Mouse (Mus musculus): ENCODE measurements around the gene Asb3. TPM values are rescaled to one million over a fixed set of nuclear protein-coding genes. Genes with fewer than 3 reads are reported as not detected.
"Not testable (repeated sequence)": the region's sequence is repeated elsewhere in the genome, so short reads cannot be mapped to it uniquely, and the experiment has no call there.

Gene Asb3
- polyA plus RNA-seq, 1 experiment from 2014 or later, result 31.1 TPM

GRCm38 (mm10) chr11:30952829-30953228, 67.6 kb downstream of the Asb3 start:
- Histone ChIP-seq H3K27me3 (replicated peaks; ENCODE audit: low read depth, poor library complexity, severe bottlenecking) (no peaks in the 10 kb centered on the region), H3K36me3 (replicated peaks) (peaks cover 63% of the 10 kb centered on the region), H3K4me1 (peaks cover 13% of the 10 kb centered on the region), H3K4me3 (peak overlapping the region; percentile 88), H3K27ac (replicated peaks) (no peak overlapping the region), H3K9me3 (peaks cover 14% of the 10 kb centered on the region; the same call in 1 of the 2 replicates)
- no peak for DNase-seq (ENCODE audit: low spot score)
- 76% methylated on average over 5 of the region's 5 CpGs for WGBS

GRCm38 (mm10) chr11:30953469-30954154, 68.4 kb downstream of the Asb3 start:
- Histone ChIP-seq H3K4me3 (peak overlapping the region; percentile 88), H3K27ac (replicated peaks) (peak overlapping the region; percentile 93), H3K4me1 (peaks cover 13% of the 10 kb centered on the region), H3K36me3 (replicated peaks) (peaks cover 58% of the 10 kb centered on the region), H3K27me3 (replicated peaks; ENCODE audit: low read depth, poor library complexity, severe bottlenecking) (no peaks in the 10 kb centered on the region), H3K9me3 (peaks cover 16% of the 10 kb centered on the region; the same call in 1 of the 2 replicates)
- WGBS, result 1% methylated on average over 31 of the region's 32 CpGs
- DNase-seq (ENCODE audit: low spot score), result peak; percentile 70

GRCm38 (mm10) chr11:30954279-30954725, 69.1 kb downstream of the Asb3 start, which contains the start of gene Erlec1:
Gene Erlec1, minus strand, starts transcription at chr11:30954335.
- Histone ChIP-seq H3K27me3 (replicated peaks; ENCODE audit: low read depth, poor library complexity, severe bottlenecking) (no peaks in the 10 kb centered on the region), H3K4me3 (peak within 1 kb of the TSS; percentile 88), H3K36me3 (replicated peaks) (peaks cover 51% of the 10 kb centered on the region), H3K27ac (replicated peaks) (peak within 1 kb of the TSS; percentile 93), H3K4me1 (peaks cover 13% of the 10 kb centered on the region), H3K9me3 (peaks cover 21% of the 10 kb centered on the region; the same call in 1 of the 2 replicates)
- under 1% methylated on average over 40 of the region's 40 CpGs for WGBS
- DNase-seq (ENCODE audit: low spot score), result peak; percentile 92

GRCm38 (mm10) chr11:30985237-30985636, 100.0 kb downstream of the Asb3 start:
- no peak for DNase-seq (ENCODE audit: low spot score)
- no peak overlapping the region for H3K27ac ChIP-seq (replicated peaks)
- 0 out of 2 replicates have a peak overlapping the region, but pooled peaks have one; percentile 72 for H3K4me3 ChIP-seq
- WGBS, result 53% methylated on average over 2 of the region's 2 CpGs
- no peaks in the 10 kb centered on the region for H3K9me3 ChIP-seq
- H3K36me3 ChIP-seq (replicated peaks), result no peaks in the 10 kb centered on the region
- peaks cover 11% of the 10 kb centered on the region for H3K4me1 ChIP-seq
- H3K27me3 ChIP-seq (replicated peaks; ENCODE audit: low read depth, poor library complexity, severe bottlenecking), result no peaks in the 10 kb centered on the region

GRCm38 (mm10) chr11:30985877-30986624, 100.8 kb downstream of the Asb3 start, which contains the start of gene Chac2:
Gene Chac2, minus strand, starts transcription at chr11:30986350.
- Histone ChIP-seq H3K4me3 (peak within 1 kb of the TSS; percentile 72), H3K27me3 (replicated peaks; ENCODE audit: low read depth, poor library complexity, severe bottlenecking) (no peaks in the 10 kb centered on the region), H3K4me1 (peaks cover 11% of the 10 kb centered on the region), H3K27ac (replicated peaks) (peak within 1 kb of the TSS; percentile 85), H3K36me3 (replicated peaks) (no peaks in the 10 kb centered on the region), H3K9me3 (no peaks in the 10 kb centered on the region)
- 1% methylated on average over 22 of the region's 22 CpGs for WGBS
- peak; percentile 84 for DNase-seq (ENCODE audit: low spot score)

GRCm38 (mm10) chr11:30986625-30987017, 101.4 kb downstream of the Asb3 start:
- peak overlapping the region; percentile 85 for H3K27ac ChIP-seq (replicated peaks)
- 7% methylated on average over 2 of the region's 2 CpGs for WGBS
- DNase-seq (ENCODE audit: low spot score), result peak; percentile 12

GRCm38 (mm10) chr11:30996670-30997069, 111.5 kb downstream of the Asb3 start:
- Histone ChIP-seq H3K4me3 (no peak overlapping the region), H3K27ac (replicated peaks) (no peak overlapping the region), H3K36me3 (replicated peaks) (no peaks in the 10 kb centered on the region), H3K27me3 (replicated peaks; ENCODE audit: low read depth, poor library complexity, severe bottlenecking) (no peaks in the 10 kb centered on the region), H3K4me1 (no peaks in the 10 kb centered on the region), H3K9me3 (no peaks in the 10 kb centered on the region)
- no peak for DNase-seq (ENCODE audit: low spot score)
- WGBS, result 85% methylated on average over 3 of the region's 3 CpGs

More at GRCm38 (mm10) chr11:30986625-30987017, 101.4 kb downstream of the Asb3 start:
- H3K9me3 ChIP-seq, result no peaks in the 10 kb centered on the region
- H3K4me1 ChIP-seq, result peaks cover 11% of the 10 kb centered on the region
- H3K27me3 ChIP-seq (replicated peaks; ENCODE audit: low read depth, poor library complexity, severe bottlenecking), result no peaks in the 10 kb centered on the region
- no peaks in the 10 kb centered on the region for H3K36me3 ChIP-seq (replicated peaks)
- peak overlapping the region; percentile 72 for H3K4me3 ChIP-seq

GRCm38 (mm10) chr11:30998199-30998598, 113.0 kb downstream of the Asb3 start:
- no peak for DNase-seq (ENCODE audit: low spot score)
- Histone ChIP-seq H3K36me3 (replicated peaks) (no peaks in the 10 kb centered on the region), H3K9me3 (no peaks in the 10 kb centered on the region), H3K27me3 (replicated peaks; ENCODE audit: low read depth, poor library complexity, severe bottlenecking) (no peaks in the 10 kb centered on the region), H3K4me1 (no peaks in the 10 kb centered on the region), H3K4me3 (no peak overlapping the region), H3K27ac (replicated peaks) (no peak overlapping the region)
- 92% methylated on average over 5 of the region's 5 CpGs for WGBS

GRCm38 (mm10) chr11:30998704-30999103, 113.5 kb downstream of the Asb3 start:
- Histone ChIP-seq H3K27me3 (replicated peaks; ENCODE audit: low read depth, poor library complexity, severe bottlenecking) (no peaks in the 10 kb centered on the region), H3K27ac (replicated peaks) (no peak overlapping the region), H3K4me1 (no peaks in the 10 kb centered on the region), H3K36me3 (replicated peaks) (no peaks in the 10 kb centered on the region), H3K9me3 (no peaks in the 10 kb centered on the region), H3K4me3 (no peak overlapping the region)
- DNase-seq (ENCODE audit: low spot score), result no peak
- 88% methylated on average over 2 of the region's 2 CpGs for WGBS

GRCm38 (mm10) chr11:31000028-31000427, 114.8 kb downstream of the Asb3 start:
- H3K9me3 ChIP-seq, result no peaks in the 10 kb centered on the region
- DNase-seq (ENCODE audit: low spot score), result no peak
- 89% methylated on average over 2 of the region's 2 CpGs for WGBS
- H3K4me1 ChIP-seq, result no peaks in the 10 kb centered on the region
- no peaks in the 10 kb centered on the region for H3K27me3 ChIP-seq (replicated peaks; ENCODE audit: low read depth, poor library complexity, severe bottlenecking)
- no peaks in the 10 kb centered on the region for H3K36me3 ChIP-seq (replicated peaks)
- H3K4me3 ChIP-seq, result no peak overlapping the region
- H3K27ac ChIP-seq (replicated peaks), result no peak overlapping the region

GRCm38 (mm10) chr11:31001169-31001908, 116.1 kb downstream of the Asb3 start:
- no peak for DNase-seq (ENCODE audit: low spot score)
- Histone ChIP-seq H3K27me3 (replicated peaks; ENCODE audit: low read depth, poor library complexity, severe bottlenecking) (no peaks in the 10 kb centered on the region), H3K9me3 (no peaks in the 10 kb centered on the region), H3K36me3 (replicated peaks) (peaks cover 7% of the 10 kb centered on the region; the same call in 1 of the 2 replicates), H3K4me1 (no peaks in the 10 kb centered on the region), H3K27ac (replicated peaks) (no peak overlapping the region), H3K4me3 (no peak overlapping the region)
- WGBS, result 91% methylated on average over 4 of the region's 4 CpGs

- H3K36me3 ChIP-seq (replicated peaks); DNase-seq (ENCODE audit: low spot score); H3K4me1 ChIP-seq; H3K27ac ChIP-seq (replicated peaks); H3K4me3 ChIP-seq; H3K27me3 ChIP-seq (replicated peaks; ENCODE audit: low read depth, poor library complexity, severe bottlenecking); H3K9me3 ChIP-seq: not testable (repeated sequence)
- WGBS, result 92% methylated on average over 1 of the region's 1 CpGs
Observed at GRCm38 (mm10) chr11:31009668-31010067, 124.5 kb downstream of the Asb3 start.

All from embryonic facial prominence, embryonic 10.5 days (tissue).